Mouse (Mus musculus): ENCODE data around the gene Ubl5. TPM values are rescaled to one million over a fixed set of nuclear protein-coding genes. Genes with fewer than 3 reads are reported as not detected.
"Not testable (repeated sequence)": the region's sequence is repeated elsewhere in the genome, so short reads cannot be mapped to it uniquely, and the experiment has no call there.

The Ubl5 gene
- polyA plus RNA-seq, 1 experiment = 176 TPM

GRCm38 (mm10) chr9:20689913-20690312, 47.2 kb downstream of the Ubl5 start:
- H3K4me1 ChIP-seq (ENCODE audit: control insufficient read depth, insufficient read depth, low read length) = no peaks in the 10 kb centered on the region
- WGBS = 7% methylated on average over 4 of the region's 4 CpGs
- no peak for TF ChIP-seq POLR2A (IDR thresholded peaks at IDR 0.05; ENCODE audit: borderline replicate concordance, extremely low read depth, low read depth, low read length)
- TF ChIP-seq CTCF (IDR thresholded peaks at IDR 0.05; ENCODE audit: insufficient read depth, low read length) = no peak
- DNase-seq = no peak
- H3K4me3 ChIP-seq (replicated peaks; ENCODE audit: extremely low read depth, low read depth, low read length) = no peak overlapping the region

GRCm38 (mm10) chr9:20690449-20690848, 47.8 kb downstream of the Ubl5 start:
- not testable (repeated sequence) for H3K4me1 ChIP-seq (ENCODE audit: control insufficient read depth, insufficient read depth, low read length); H3K4me3 ChIP-seq (replicated peaks; ENCODE audit: extremely low read depth, low read depth, low read length); DNase-seq
- 82% methylated on average over 2 of the region's 2 CpGs for WGBS

DNA sequence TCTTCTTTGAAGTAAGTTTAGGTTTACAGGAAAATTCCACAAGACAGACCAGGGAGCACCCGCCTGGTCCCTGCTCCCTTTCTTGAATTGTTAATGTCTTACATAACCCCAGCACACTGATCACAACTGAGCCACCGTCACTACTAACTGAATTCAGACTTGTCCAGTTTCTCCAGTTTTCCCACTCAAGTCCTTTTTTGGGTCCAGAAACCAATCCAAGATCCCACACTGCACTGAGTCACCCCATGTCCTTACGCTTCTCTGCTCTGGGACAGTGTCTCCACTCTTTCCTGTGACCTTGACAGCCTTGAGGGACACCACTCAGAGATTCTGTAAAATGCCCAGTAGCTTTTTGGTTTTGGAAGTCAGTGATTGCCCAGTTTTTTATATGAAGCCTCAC, 50.2 kb downstream of the Ubl5 start:
- no peaks in the 10 kb centered on the region for H3K4me1 ChIP-seq (ENCODE audit: control insufficient read depth, insufficient read depth, low read length)
- H3K4me3 ChIP-seq (replicated peaks; ENCODE audit: extremely low read depth, low read depth, low read length) = no peak overlapping the region
- 76% methylated on average over 3 of the region's 3 CpGs for WGBS
- DNase-seq = no peak
- no peak for TF ChIP-seq POLR2A (IDR thresholded peaks at IDR 0.05; ENCODE audit: borderline replicate concordance, extremely low read depth, low read depth, low read length)
- no peak for TF ChIP-seq CTCF (IDR thresholded peaks at IDR 0.05; ENCODE audit: insufficient read depth, low read length)

DNA sequence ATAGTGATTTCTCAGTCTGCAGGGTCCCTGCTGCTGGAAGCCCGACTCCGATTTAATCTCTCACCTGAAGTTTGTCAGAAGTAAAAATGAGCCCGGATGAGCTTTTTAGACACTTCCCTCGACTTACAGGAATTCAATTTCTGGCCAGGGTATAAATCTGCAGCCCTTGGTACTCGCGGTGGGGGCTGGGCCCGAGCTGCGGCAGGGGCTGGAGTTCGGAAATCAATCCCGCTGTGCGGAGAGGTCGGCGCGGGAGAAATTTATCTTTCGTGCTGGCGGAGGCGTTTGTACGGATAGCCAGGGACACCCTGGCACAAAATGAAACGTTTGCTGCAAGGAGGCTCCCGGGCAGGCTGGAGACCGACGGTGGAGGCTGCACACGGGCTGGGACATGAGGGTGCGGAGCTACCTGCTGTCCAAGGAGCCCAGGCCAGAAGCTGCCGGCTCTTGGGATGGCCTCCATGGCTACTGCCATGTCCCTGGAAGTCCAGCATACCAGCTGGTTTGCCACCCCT, 52.1 kb downstream of the Ubl5 start:
- no peak for TF ChIP-seq POLR2A (IDR thresholded peaks at IDR 0.05; ENCODE audit: borderline replicate concordance, extremely low read depth, low read depth, low read length)
- no peak for TF ChIP-seq CTCF (IDR thresholded peaks at IDR 0.05; ENCODE audit: insufficient read depth, low read length)
- Histone ChIP-seq H3K4me1 (ENCODE audit: control insufficient read depth, insufficient read depth, low read length) (no peaks in the 10 kb centered on the region), H3K4me3 (replicated peaks; ENCODE audit: extremely low read depth, low read depth, low read length) (no peak overlapping the region)
- DNase-seq = no peak
- 5% methylated on average over 25 of the region's 25 CpGs for WGBS

DNA sequence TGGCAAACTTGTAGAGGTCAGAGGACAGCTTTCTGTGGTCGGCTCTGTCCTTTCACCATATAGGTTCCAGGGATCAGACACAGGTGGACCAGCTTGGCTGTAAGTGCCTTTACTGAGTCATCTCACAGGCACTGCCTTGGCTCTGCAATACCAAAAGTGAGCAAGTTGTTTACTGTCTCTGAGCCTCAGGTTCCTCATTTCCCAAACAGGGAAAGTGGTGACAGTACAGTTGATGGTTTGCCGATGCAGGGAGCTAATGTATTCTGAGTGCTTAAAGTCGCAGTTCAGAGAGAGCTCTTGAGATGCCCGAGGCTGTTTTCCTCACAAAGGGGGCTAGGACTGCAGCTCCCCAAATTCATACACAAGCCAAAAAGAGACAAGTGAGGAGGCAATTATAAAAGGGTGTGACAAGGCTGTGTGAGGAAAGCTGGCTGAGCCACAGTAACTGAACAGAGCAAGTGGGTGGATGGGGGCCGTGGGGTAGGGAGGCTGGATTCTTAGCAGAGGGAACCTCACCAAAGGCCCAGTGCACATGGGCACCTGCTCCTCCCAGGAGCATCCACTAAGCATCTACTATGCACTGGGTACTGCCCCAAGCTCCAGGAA, 53.5 kb downstream of the Ubl5 start:
- TF ChIP-seq POLR2A (IDR thresholded peaks at IDR 0.05; ENCODE audit: borderline replicate concordance, extremely low read depth, low read depth, low read length) = no peak
- no peak for TF ChIP-seq CTCF (IDR thresholded peaks at IDR 0.05; ENCODE audit: insufficient read depth, low read length)
- WGBS = 65% methylated on average over 5 of the region's 5 CpGs
- no peak for DNase-seq
- no peak overlapping the region for H3K4me3 ChIP-seq (replicated peaks; ENCODE audit: extremely low read depth, low read depth, low read length)
- no peaks in the 10 kb centered on the region for H3K4me1 ChIP-seq (ENCODE audit: control insufficient read depth, insufficient read depth, low read length)

Other genes starting within 250 kb of the Ubl5 start
- gene Zfp26, start 182.7 kb upstream of the Ubl5 start, polyA plus RNA-seq (2012; rRNA removed) = 1.5 and 2.8 TPM in 2 replicates
- 4.6 and 5.0 TPM in 2 replicates for gene Zfp426, start 150.1 kb upstream of the Ubl5 start, polyA plus RNA-seq (2012; rRNA removed)
- 6.6 and 8.9 TPM in 2 replicates for gene Zfp266, start 121.5 kb upstream of the Ubl5 start, polyA plus RNA-seq (2012; rRNA removed)
- gene Zfp846, start 61.6 kb upstream of the Ubl5 start, polyA plus RNA-seq (2012; rRNA removed) = 1.7 and 2.6 TPM in 2 replicates
- gene Fbxl12, start 1.9 kb downstream of the Ubl5 start, polyA plus RNA-seq (2012; rRNA removed) = 55.6 and 59.7 TPM in 2 replicates
- 14.8 and 17.9 TPM in 2 replicates for gene Pin1, start 9.2 kb downstream of the Ubl5 start, polyA plus RNA-seq (2012; rRNA removed)
- 14.2 and 15.2 TPM in 2 replicates for gene Olfm2, start 103.5 kb downstream of the Ubl5 start, polyA plus RNA-seq (2012; rRNA removed)
- 4.0 and 4.6 TPM in 2 replicates for gene Col5a3, start 172.2 kb downstream of the Ubl5 start, polyA plus RNA-seq (2012; rRNA removed)
- not detected in 2 replicates for gene Rdh8, start 175.6 kb downstream of the Ubl5 start, polyA plus RNA-seq (2012; rRNA removed)
- gene A230050P20Rik, start 225.8 kb downstream of the Ubl5 start, polyA plus RNA-seq (2012; rRNA removed) = 95.9 and 105 TPM in 2 replicates
- gene Angptl6, start 236.8 kb downstream of the Ubl5 start, polyA plus RNA-seq (2012; rRNA removed) = 2.8 and 3.5 TPM in 2 replicates
- gene Ppan, start 245.3 kb downstream of the Ubl5 start, polyA plus RNA-seq (2012; rRNA removed) = 36.2 and 49.8 TPM in 2 replicates

Measured in lung, adult 2 months (tissue).